Mouse (Mus musculus) cerebellum, adult 9-10 months (tissue): ENCODE measurements around the gene Tenm3.

Source experiments
- DNase-seq: peaks from one replicate; pipeline ENCODE4 v3.0.0; 2022

The Tenm3 gene

DNA sequence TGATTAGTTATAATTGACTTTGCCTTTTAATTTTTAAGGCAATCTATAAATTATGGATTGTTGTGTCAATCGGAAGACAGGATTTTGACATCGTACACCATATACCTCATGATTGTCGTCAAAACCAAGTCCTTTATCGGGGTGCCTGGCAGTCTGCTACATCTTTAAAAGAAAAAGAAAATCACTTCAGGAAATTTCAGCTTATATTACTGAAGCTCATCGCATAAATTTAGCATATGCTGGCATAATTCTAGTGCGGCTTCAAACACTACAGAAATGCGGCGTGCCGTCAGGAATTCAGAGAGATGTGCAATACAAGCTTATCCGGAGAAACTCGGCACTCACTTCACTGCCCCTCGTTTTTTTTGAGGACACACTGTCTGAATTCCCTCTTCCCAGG, 332.2 kb downstream of the Tenm3 start:
- no peak for DNase-seq

- no peak for DNase-seq
Measured at GRCm38 (mm10) chr8:48511137-48511536, 332.6 kb downstream of the Tenm3 start.

- DNase-seq, result no peak
Measured at GRCm38 (mm10) chr8:48508641-48509599, 334.8 kb downstream of the Tenm3 start.

- DNase-seq, result no peak
Measured at GRCm38 (mm10) chr8:48507719-48508501, 335.8 kb downstream of the Tenm3 start.

GRCm38 (mm10) chr8:48492491-48492890, 351.3 kb downstream of the Tenm3 start:
- no peak for DNase-seq

- DNase-seq, result no peak
Measured at GRCm38 (mm10) chr8:48490635-48491165, 353.1 kb downstream of the Tenm3 start.

GRCm38 (mm10) chr8:48489936-48490634, 353.7 kb downstream of the Tenm3 start:
- no peak for DNase-seq

DNA sequence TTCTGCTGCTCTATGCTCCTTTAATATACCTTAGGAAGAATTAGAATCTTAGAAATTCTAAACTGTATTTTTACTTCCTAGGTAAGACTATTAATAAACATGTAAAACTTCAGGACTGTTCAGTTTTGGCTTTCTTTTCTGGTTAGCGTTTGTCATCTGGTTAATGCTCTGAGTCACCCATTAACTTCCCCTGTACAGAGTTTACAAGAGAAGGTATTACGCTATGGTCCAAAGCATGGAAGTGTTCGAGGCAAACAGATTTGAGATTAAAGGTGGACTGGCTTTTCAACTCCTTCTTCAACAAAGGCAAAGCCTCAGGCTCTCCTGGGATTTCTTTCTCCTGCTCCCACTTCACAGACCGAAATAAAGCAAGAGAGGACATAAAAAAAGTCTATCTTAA, 354.3 kb downstream of the Tenm3 start:
- DNase-seq, result no peak

DNA sequence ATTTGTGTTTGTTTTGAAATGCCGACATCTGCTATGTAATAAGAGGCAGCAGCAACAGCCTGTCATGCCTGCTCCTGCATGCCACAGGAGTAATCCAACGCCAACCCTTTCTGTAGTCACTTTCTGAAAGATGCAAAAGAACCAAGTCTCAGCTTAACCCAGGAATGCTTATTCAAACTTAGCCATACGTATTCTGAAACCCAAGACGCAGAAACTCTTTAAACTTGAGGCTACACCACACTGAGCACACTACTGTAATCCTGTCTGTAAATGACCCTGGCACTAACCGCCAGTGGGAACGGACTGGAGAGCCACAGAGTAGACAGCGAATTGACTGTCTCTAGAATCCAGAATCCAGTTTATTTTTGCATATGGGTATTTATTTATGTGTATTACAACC, 354.9 kb downstream of the Tenm3 start:
- no peak for DNase-seq

GRCm38 (mm10) chr8:48484143-48484542, 359.6 kb downstream of the Tenm3 start:
- no peak for DNase-seq

- DNase-seq, result no peak
Measured at GRCm38 (mm10) chr8:48481709-48482671, 361.8 kb downstream of the Tenm3 start.

GRCm38 (mm10) chr8:48477371-48477935, 366.3 kb downstream of the Tenm3 start:
- no peak for DNase-seq

DNA sequence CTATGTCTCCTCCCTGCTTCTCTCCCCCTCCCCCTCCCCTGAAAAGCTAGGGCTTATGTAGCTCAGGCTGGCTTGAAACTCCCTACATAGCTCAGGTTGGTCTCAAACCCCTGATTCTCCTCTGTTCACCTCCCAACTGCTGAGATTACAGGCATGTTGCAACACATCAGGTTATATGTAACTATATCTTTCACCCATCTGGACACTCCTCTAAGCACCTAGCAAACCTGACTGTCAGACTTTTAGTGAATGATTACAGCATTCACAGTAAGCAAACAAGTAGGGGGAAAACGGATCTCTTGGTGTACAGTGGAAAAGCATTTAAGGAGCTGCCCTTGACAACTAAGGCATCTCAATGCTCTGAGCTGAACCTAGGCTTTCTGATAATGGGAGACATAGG, 366.9 kb downstream of the Tenm3 start:
- no peak for DNase-seq

- no peak for DNase-seq
Measured at GRCm38 (mm10) chr8:48467633-48468032, 376.1 kb downstream of the Tenm3 start.

- DNase-seq, result no peak
Measured at GRCm38 (mm10) chr8:48458373-48458772, 385.4 kb downstream of the Tenm3 start.

GRCm38 (mm10) chr8:48456328-48457124, 387.2 kb downstream of the Tenm3 start:
- no peak for DNase-seq

DNA sequence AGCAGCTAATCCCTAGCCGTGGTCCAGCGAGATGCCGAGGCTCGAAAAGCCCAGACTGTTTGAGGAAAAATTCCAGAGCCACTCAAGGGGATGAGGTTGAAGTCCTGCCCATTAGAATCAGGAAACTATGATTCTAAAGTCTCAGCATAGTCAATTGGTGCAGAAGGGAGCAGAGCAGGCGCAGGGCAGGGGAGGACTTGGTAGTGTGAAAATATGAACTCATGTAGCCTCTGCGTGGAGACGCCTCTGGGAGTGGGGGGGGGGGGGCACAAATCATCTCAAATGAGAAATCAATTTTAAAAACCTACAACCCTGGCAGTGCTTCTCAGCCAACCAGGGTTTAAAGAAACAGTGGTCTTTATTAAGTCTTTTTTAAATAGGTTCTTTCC, 392.5 kb downstream of the Tenm3 start:
- no peak for DNase-seq

DNA sequence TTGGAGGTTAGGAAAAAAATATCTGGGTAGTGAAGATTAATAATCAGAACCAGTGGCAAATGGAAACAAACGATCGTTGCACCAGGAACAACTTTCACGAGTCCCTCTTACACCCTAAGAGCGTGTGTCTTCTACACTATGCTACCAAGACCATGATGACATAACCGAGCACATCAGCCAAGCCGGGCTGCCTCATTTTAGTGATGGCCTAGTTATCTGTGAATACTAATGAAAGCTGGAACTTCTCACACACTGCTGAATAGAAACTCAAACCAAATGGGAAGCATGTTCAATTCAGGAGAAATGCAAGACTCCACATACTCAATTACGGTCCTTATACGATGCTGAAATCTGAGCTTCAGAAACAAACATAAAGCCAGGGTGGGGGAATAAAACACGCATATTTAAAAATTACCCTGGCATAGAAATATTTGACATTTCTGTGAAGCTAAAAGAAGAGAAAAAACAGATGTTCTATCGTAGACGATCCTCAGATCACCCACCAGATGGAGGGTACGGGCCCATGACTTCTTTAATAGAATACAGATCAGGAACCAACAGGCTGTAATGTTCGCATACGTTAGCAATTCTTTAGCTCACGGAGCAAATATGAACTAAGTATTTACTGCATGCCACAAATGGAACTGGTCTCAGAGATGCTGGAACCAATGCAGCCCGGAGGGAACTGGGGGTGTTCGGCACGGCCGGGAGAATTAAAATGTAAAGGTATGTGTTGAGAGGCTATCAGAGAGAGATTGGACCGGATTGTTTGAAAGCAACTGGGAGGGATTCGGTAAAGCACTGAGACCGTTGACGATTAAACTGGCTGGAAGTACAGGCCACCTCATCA, 393.1 kb downstream of the Tenm3 start:
- no peak for DNase-seq

- no peak for DNase-seq
Measured at GRCm38 (mm10) chr8:48449625-48450024, 394.1 kb downstream of the Tenm3 start.

DNA sequence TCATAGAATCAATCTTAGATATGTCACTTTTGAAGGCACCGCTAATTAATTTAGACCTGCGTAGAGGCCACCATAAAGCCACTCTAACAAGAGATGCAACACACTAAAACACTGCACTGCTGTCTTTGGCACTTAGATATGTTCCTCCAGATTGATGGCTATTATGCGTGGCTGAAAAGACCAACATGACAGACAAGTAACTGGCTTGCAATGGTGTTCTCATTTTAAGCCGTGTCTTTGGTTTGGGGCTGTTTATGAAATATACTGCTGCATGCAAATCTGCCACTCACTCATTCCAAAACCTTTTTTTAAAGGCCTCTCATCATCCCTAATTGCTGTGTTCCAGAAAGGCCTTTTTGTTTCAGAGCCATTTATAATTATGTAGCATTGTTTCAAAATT, 398.1 kb downstream of the Tenm3 start:
- no peak for DNase-seq
